Mouse (Mus musculus) ovary, postnatal 36 days (tissue): ENCODE data around the gene Oard1.
A peak's percentile ranks its signal among the peaks of the same experiment; 100 is the strongest.

Experiments used
- DNase-seq: peaks from one replicate; pipeline ENCODE4 v3.0.0; 2022; ENCODE audit warnings: low spot score, mixed read lengths

The Oard1 gene

GRCm38 (mm10) chr17:48408526-48409291 is 1.1 kb upstream of the Oard1 start:
- peak; percentile 75 for DNase-seq

- DNase-seq = no peak
Measured at GRCm38 (mm10) chr17:48410299-48410785, 528 bp downstream of the Oard1 start.

GRCm38 (mm10) chr17:48411241-48411640 is 1.4 kb downstream of the Oard1 start:
- DNase-seq = no peak

GRCm38 (mm10) chr17:48416011-48416410 is 6.2 kb downstream of the Oard1 start:
- DNase-seq = no peak

- DNase-seq = peak; percentile 49
Measured at GRCm38 (mm10) chr17:48416425-48417195, 6.8 kb downstream of the Oard1 start.

GRCm38 (mm10) chr17:48417521-48417920 is 7.7 kb downstream of the Oard1 start:
- no peak for DNase-seq

- no peak for DNase-seq
Measured at GRCm38 (mm10) chr17:48418174-48418573, 8.4 kb downstream of the Oard1 start.

GRCm38 (mm10) chr17:48418781-48419180 is 9.0 kb downstream of the Oard1 start:
- no peak for DNase-seq

GRCm38 (mm10) chr17:48419571-48419970 is 9.8 kb downstream of the Oard1 start:
- no peak for DNase-seq

- DNase-seq = no peak
Measured at GRCm38 (mm10) chr17:48424237-48424636, 14.4 kb downstream of the Oard1 start.

GRCm38 (mm10) chr17:48425823-48426612 is 16.2 kb downstream of the Oard1 start:
- no peak for DNase-seq

GRCm38 (mm10) chr17:48426991-48427750 is 17.4 kb downstream of the Oard1 start:
- no peak for DNase-seq

GRCm38 (mm10) chr17:48427852-48428530 is 18.2 kb downstream of the Oard1 start:
- DNase-seq = no peak

GRCm38 (mm10) chr17:48430394-48430793 is 20.6 kb downstream of the Oard1 start:
- DNase-seq = no peak

GRCm38 (mm10) chr17:48431054-48431453 is 21.2 kb downstream of the Oard1 start:
- DNase-seq = no peak

GRCm38 (mm10) chr17:48432158-48432980 is 22.6 kb downstream of the Oard1 start, which contains the start of gene Apobec2:
Apobec2 (minus strand) TSS chr17:48432930.
- no peak for DNase-seq

GRCm38 (mm10) chr17:48433006-48433655 is 23.3 kb downstream of the Oard1 start:
- no peak for DNase-seq

GRCm38 (mm10) chr17:48433689-48434330 is 24.0 kb downstream of the Oard1 start:
- DNase-seq = no peak

GRCm38 (mm10) chr17:48434479-48434878 is 24.7 kb downstream of the Oard1 start:
- DNase-seq = no peak
